Mouse (Mus musculus) spleen, adult 18-20 months (tissue): Measurements from ENCODE around the gene Sparcl1.

Source experiments
- DNase-seq, 2 experiments: peaks; one replicate each; pipeline ENCODE4 v3.0.0; 2022; ENCODE audit warnings: mixed read lengths in 2 of 2

The Sparcl1 gene

GRCm38 (mm10) chr5:104113491-104114172 lies at the start of gene Sparcl1:
Sparcl1 (minus strand) TSS chr5:104113733.
- no peak for DNase-seq

GRCm38 (mm10) chr5:104161390-104161789 lies 47.9 kb upstream of the Sparcl1 start:
- DNase-seq = no peak

- no peak for DNase-seq
Observed at GRCm38 (mm10) chr5:104160581-104160980, 47.0 kb upstream of the Sparcl1 start.

GRCm38 (mm10) chr5:104158332-104159052 lies 45.0 kb upstream of the Sparcl1 start:
- no peak for DNase-seq

GRCm38 (mm10) chr5:104157701-104158100 lies 44.2 kb upstream of the Sparcl1 start:
- no peak for DNase-seq

- no peak for DNase-seq
Observed at GRCm38 (mm10) chr5:104150196-104150595, 36.7 kb upstream of the Sparcl1 start.

GRCm38 (mm10) chr5:104149349-104149748 lies 35.8 kb upstream of the Sparcl1 start:
- DNase-seq = no peak

- DNase-seq = no peak
Observed at GRCm38 (mm10) chr5:104144057-104144456, 30.5 kb upstream of the Sparcl1 start.

GRCm38 (mm10) chr5:104141067-104141466 lies 27.5 kb upstream of the Sparcl1 start:
- DNase-seq = no peak

GRCm38 (mm10) chr5:104137920-104138541 lies 24.5 kb upstream of the Sparcl1 start:
- no peak for DNase-seq

GRCm38 (mm10) chr5:104133752-104134151 lies 20.2 kb upstream of the Sparcl1 start:
- no peak for DNase-seq

- DNase-seq = no peak
Observed at GRCm38 (mm10) chr5:104131544-104131943, 18.0 kb upstream of the Sparcl1 start.

GRCm38 (mm10) chr5:104130891-104131290 lies 17.4 kb upstream of the Sparcl1 start:
- no peak for DNase-seq

- DNase-seq = no peak
Observed at GRCm38 (mm10) chr5:104128281-104129031, 14.9 kb upstream of the Sparcl1 start.

GRCm38 (mm10) chr5:104127351-104127750 lies 13.8 kb upstream of the Sparcl1 start:
- DNase-seq = no peak

GRCm38 (mm10) chr5:104126561-104127320 lies 13.2 kb upstream of the Sparcl1 start:
- DNase-seq = no peak

GRCm38 (mm10) chr5:104124016-104124658 lies 10.6 kb upstream of the Sparcl1 start:
- DNase-seq = no peak

GRCm38 (mm10) chr5:104115890-104116289 lies 2.4 kb upstream of the Sparcl1 start:
- no peak for DNase-seq

- no peak for DNase-seq
Observed at GRCm38 (mm10) chr5:104115118-104115517, 1.6 kb upstream of the Sparcl1 start.

GRCm38 (mm10) chr5:104112511-104112910 lies 1.0 kb downstream of the Sparcl1 start:
- no peak for DNase-seq

GRCm38 (mm10) chr5:104112016-104112415 lies 1.5 kb downstream of the Sparcl1 start:
- no peak for DNase-seq
